Mouse (Mus musculus) kidney, adult 2 months (tissue): Measurements from ENCODE around the gene Tab3. TPM values are rescaled to one million over a fixed set of nuclear protein-coding genes. Genes with fewer than 3 reads are reported as not detected.
A peak's percentile ranks its signal among the peaks of the same experiment; 100 is the strongest.

Experiments used
- DNase-seq: peaks from one replicate; pipeline ENCODE4 v3.0.0; 2021
- H3K27ac ChIP-seq: fragments of 200-500 bp; 2 replicates; pipeline ENCODE4 v1.5.1; 2012; ENCODE audit warnings: low read depth, low read length, control low read depth, inconsistent platforms; ENCODE audit not compliant: insufficient read depth
- H3K27me3 ChIP-seq: fragments of 200-500 bp; replicated peaks from 2 replicates; pipeline ENCODE4 v1.6.1; 2012; ENCODE audit warnings: mild to moderate bottlenecking, moderate library complexity, low read length, inconsistent platforms; ENCODE audit not compliant: control insufficient read depth, insufficient read depth
- H3K36me3 ChIP-seq: fragments of 200-500 bp; 2 replicates; pipeline ENCODE4 v1.6.1; 2012; ENCODE audit warnings: mild to moderate bottlenecking, moderate library complexity, low read length, inconsistent platforms; ENCODE audit not compliant: control insufficient read depth, insufficient read depth
- H3K4me1 ChIP-seq: fragments of 200-500 bp; 2 replicates; pipeline ENCODE4 v1.6.1; 2011; ENCODE audit warnings: low read length; ENCODE audit not compliant: control insufficient read depth, insufficient read depth
- H3K4me3 ChIP-seq: fragments of 200-500 bp; 2 replicates; pipeline ENCODE4 v1.5.1; 2011; ENCODE audit warnings: mild to moderate bottlenecking, low read depth, low read length, control low read depth; ENCODE audit not compliant: insufficient read depth
- CTCF ChIP-seq: fragments of 200-500 bp; conservative IDR thresholded peaks from 2 replicates; pipeline ENCODE4 v1.5.1; 2011; ENCODE audit warnings: low read depth, mild to moderate bottlenecking, control low read depth, low read length, moderate library complexity, mixed read lengths; ENCODE audit not compliant: insufficient read depth, insufficient read length
- POLR2A ChIP-seq: fragments of 200-500 bp; IDR thresholded peaks from one replicate; pipeline ENCODE4 v1.6.1; 2011; ENCODE audit warnings: low read depth, low read length, control low read depth
- WGBS: fragments of 180-500 bp; shearing (Covaris S2); methylation state at CpG from one replicate; pipeline ENCODE4 v1.1.7; 2018; 5-methylcytosine and 5-hydroxymethylcytosine counted together
- polyA plus RNA-seq: library from polyadenylated mRNA; depleted of rRNA; stranded (reverse); fragments of >200 nt; gene quantifications from 2 replicates; pipeline ENCODE4 v1.2.3, GENCODE M21; 2012; rRNA removed

The Tab3 gene
- polyA plus RNA-seq, 1 experiment: 3.1 TPM

- WGBS: 50% methylated on average over 2 of the region's 2 CpGs
- H3K4me1 ChIP-seq: no peaks in the 10 kb centered on the region
- TF ChIP-seq POLR2A: no peak
- TF ChIP-seq CTCF: no peak
Observed at GRCm38 (mm10) chrX:85580768-85581167, 6.9 kb downstream of the Tab3 start.

GRCm38 (mm10) chrX:85582517-85582916, 8.7 kb downstream of the Tab3 start:
- Histone ChIP-seq H3K27me3 (no peaks in the 10 kb centered on the region), H3K27ac (no peak overlapping the region), H3K4me3 (no peak overlapping the region), H3K4me1 (no peaks in the 10 kb centered on the region), H3K36me3 (no peaks in the 10 kb centered on the region)
- DNase-seq: no peak
- WGBS: 94% methylated on average over 1 of the region's 1 CpGs
- TF ChIP-seq POLR2A (no peak), CTCF (no peak)

More at GRCm38 (mm10) chrX:85580768-85581167, 6.9 kb downstream of the Tab3 start:
- Histone ChIP-seq H3K4me3 (no peak overlapping the region), H3K27me3 (no peaks in the 10 kb centered on the region), H3K36me3 (no peaks in the 10 kb centered on the region), H3K27ac (no peak overlapping the region)
- no peak for DNase-seq

DNA sequence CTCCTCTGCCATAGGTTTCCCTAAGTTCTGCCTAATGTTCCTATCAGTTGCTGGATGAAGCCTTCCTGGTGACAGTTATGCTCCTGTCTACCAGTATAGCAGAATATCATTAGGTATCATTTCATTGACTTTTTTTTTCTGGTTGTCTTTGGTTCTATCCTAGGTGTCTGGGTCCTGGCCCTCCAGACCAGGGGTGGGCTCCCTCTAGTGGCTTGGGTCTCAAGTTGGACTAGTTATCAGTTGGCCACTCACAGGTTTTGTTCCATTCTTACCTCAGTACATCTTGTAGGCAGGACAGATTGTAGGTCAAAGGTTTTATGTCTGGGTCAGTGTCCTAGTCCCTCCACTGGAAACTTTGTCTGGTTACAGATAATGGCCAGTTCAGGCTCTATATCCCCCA, 11.8 kb downstream of the Tab3 start:
- no peaks in the 10 kb centered on the region for H3K27me3 ChIP-seq
- no peak overlapping the region for H3K4me3 ChIP-seq
- no peak overlapping the region for H3K27ac ChIP-seq
- no peaks in the 10 kb centered on the region for H3K4me1 ChIP-seq
- DNase-seq: no peak
- TF ChIP-seq CTCF (no peak; the same call in 1 of the 2 replicates), POLR2A (no peak)
- no peaks in the 10 kb centered on the region for H3K36me3 ChIP-seq

DNA sequence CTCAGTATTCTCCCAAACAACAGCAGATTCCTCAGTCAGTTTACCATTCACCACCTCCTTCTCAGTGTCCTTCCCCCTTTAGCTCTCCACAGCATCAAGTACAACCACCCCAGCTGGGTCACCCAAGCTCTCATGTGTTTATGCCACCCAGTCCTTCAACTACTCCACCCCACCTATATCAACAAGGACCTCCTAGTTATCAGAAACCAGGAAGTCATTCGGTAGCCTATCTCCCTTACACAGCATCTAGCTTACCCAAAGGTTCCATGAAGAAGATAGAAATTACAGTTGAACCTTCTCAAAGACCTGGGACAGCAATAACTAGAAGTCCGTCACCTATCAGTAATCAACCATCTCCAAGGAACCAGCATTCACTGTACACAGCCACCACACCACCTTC, 40.9 kb downstream of the Tab3 start:
- H3K27ac ChIP-seq: no peak overlapping the region
- no peak for TF ChIP-seq POLR2A
- TF ChIP-seq CTCF: no peak
- 100% methylated on average over 2 of the region's 2 CpGs for WGBS
- H3K4me1 ChIP-seq: no peaks in the 10 kb centered on the region
- H3K36me3 ChIP-seq: no peaks in the 10 kb centered on the region
- H3K27me3 ChIP-seq: no peaks in the 10 kb centered on the region
- no peak overlapping the region for H3K4me3 ChIP-seq
- no peak for DNase-seq

- Histone ChIP-seq H3K4me1 (no peaks in the 10 kb centered on the region), H3K36me3 (no peaks in the 10 kb centered on the region), H3K27ac (no peak overlapping the region), H3K4me3 (no peak overlapping the region), H3K27me3 (no peaks in the 10 kb centered on the region)
- TF ChIP-seq POLR2A: no peak
- 0 out of 2 replicates have a peak, but pooled peaks have one; percentile 19 for TF ChIP-seq CTCF
- DNase-seq: peak; percentile 41
- 25% methylated on average over 8 of the region's 8 CpGs for WGBS
Observed at GRCm38 (mm10) chrX:85646204-85646777, 72.5 kb downstream of the Tab3 start.

DNA sequence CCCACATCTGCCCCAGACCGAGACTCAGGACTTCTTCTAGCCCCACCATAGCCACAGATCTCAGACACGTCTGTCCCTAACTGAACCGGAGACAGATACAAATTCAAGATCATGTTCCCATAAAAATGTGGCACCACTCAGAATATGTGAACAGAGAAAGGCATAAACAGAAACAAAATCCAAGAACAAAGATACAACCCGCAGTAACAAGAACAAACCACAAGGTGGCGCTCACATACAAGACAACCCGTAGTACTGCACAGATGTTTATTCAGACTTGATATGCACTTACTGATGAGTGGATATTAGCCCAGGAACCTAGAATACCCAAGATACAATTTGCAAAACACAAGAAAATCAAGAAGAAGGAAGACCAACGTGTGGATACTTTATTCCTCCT, 103.0 kb downstream of the Tab3 start:
- DNase-seq: peak; percentile 42
- Histone ChIP-seq H3K4me3 (no peak overlapping the region), H3K27ac (no peak overlapping the region), H3K27me3 (no peaks in the 10 kb centered on the region), H3K36me3 (no peaks in the 10 kb centered on the region), H3K4me1 (no peaks in the 10 kb centered on the region)
- TF ChIP-seq CTCF (peak; percentile 35), POLR2A (no peak)
- 12% methylated on average over 7 of the region's 7 CpGs for WGBS

GRCm38 (mm10) chrX:85682125-85682524, 108.3 kb downstream of the Tab3 start:
- WGBS: 33% methylated on average over 1 of the region's 1 CpGs
- no peaks in the 10 kb centered on the region for H3K4me1 ChIP-seq
- no peak overlapping the region for H3K4me3 ChIP-seq
- no peaks in the 10 kb centered on the region for H3K27me3 ChIP-seq
- TF ChIP-seq POLR2A (no peak), CTCF (no peak)
- H3K27ac ChIP-seq: no peak overlapping the region
- no peak for DNase-seq
- H3K36me3 ChIP-seq: no peaks in the 10 kb centered on the region

DNA sequence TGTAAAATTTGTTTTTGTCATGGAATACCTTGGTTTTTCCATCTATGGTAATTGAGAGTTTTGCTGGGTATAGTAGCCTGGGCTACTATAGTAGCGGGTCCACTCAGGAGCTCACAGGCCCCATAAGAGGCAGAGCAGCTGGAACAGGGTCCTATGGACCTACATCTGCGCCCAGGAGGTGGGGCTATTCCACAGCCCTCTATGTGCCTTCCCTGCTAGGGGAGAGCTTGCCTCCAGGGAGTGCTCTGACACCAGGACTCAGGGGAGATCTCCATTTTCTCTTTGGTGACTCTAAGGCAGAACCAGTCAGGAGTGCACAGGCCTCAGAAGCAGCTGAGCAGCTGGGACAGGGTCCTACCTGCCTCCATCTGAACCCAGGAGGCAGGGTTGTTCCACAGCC, 109.9 kb downstream of the Tab3 start:
- Histone ChIP-seq H3K4me3 (no peak overlapping the region), H3K4me1 (no peaks in the 10 kb centered on the region), H3K27ac (no peak overlapping the region), H3K36me3 (no peaks in the 10 kb centered on the region), H3K27me3 (no peaks in the 10 kb centered on the region)
- no peak for DNase-seq
- 86% methylated on average over 2 of the region's 2 CpGs for WGBS
- TF ChIP-seq POLR2A (no peak), CTCF (0 out of 2 replicates have a peak, but pooled peaks have one; percentile 22)

Other genes starting within 250 kb of the Tab3 start
- 53.7 and 64.0 TPM in 2 replicates for gene Gk, start 202.8 kb downstream of the Tab3 start, polyA plus RNA-seq